Mouse (Mus musculus) Patski (cell line): Measurements from ENCODE around the gene Cdk14. TPM values are rescaled to one million over a fixed set of nuclear protein-coding genes. Genes with fewer than 3 reads are reported as not detected.

ENCODE experiments used
- ATAC-seq: fragments of 100-300 bp; one replicate; pipeline ENCODE4 v1.8.0; 2021
- CTCF ChIA-PET: fragments of 350-600 bp; sonication (Branson Sonifier 250); formaldehyde crosslinking; loops from one replicate; lab custom pipeline; 2022; ENCODE audit warnings: inconsistent platforms; lab: Charles Lee
- POLR2A ChIA-PET: fragments of 350-600 bp; sonication (Branson Sonifier 250); formaldehyde crosslinking; loops from one replicate; lab custom pipeline; 2022; ENCODE audit warnings: antibody characterized with exemption, inconsistent platforms; lab: Charles Lee
- DNase-seq: peaks from one replicate; pipeline ENCODE4 v3.0.0-alpha.2; 2011; ENCODE audit warnings: low read depth, low spot score
- H3K27me3 ChIP-seq: fragments of 371-371 bp; one replicate; pipeline ENCODE4 v1.5.1; 2021
- CTCF ChIP-seq: fragments of 100-300 bp; IDR thresholded peaks from one replicate; pipeline ENCODE4 v1.5.1; 2021
- in situ Hi-C: fragments of 300-500 bp; cut with MboI; formaldehyde crosslinking; loops from 3 replicates; pipeline ENCODE4 v1.11.1; 2018; ENCODE audit warnings: low pct_unique_long_range_greater_than_20kb, mixed read lengths
- polyA plus RNA-seq: library from polyadenylated mRNA; unstranded; gene quantifications from one replicate; pipeline ENCODE4 v1.2.3, GENCODE M21; 2021

Cdk14 gene
- polyA plus RNA-seq, 1 experiment from 2014 or later = 21.7 TPM

GRCm38 (mm10) chr5:4979551-4979950 is 440.6 kb downstream of the Cdk14 start:
- CTCF ChIA-PET = interaction anchor here (2.4 kb wide), 1 partner anchor 18 kb away, joined by 8 read pairs; no protein-coding TSS in a partner anchor
- in situ Hi-C loops = no loop called here
- ATAC-seq (no peak), DNase-seq (no peak)
- no peak for TF ChIP-seq CTCF
- no peaks in the 10 kb centered on the region for H3K27me3 ChIP-seq
- POLR2A ChIA-PET = no interaction called here

- DNase-seq = no peak
- ChIA-PET POLR2A (interaction anchor here (0.6 kb wide), 1 partner anchor 11 kb away, joined by 3 read pairs; no protein-coding TSS in a partner anchor), CTCF (interaction anchor here (1.0 to 2.5 kb wide), 6 partner anchors 8 to 508 kb away, joined by 3 to 13 read pairs (median 3); no protein-coding TSS in a partner anchor)
- no peak for TF ChIP-seq CTCF
- in situ Hi-C loops = loop anchor here (25.0 kb wide), 1 partner anchor 764 kb away; the partner anchor contains the start of gene Steap1
- H3K27me3 ChIP-seq = no peaks in the 10 kb centered on the region
- no peak for ATAC-seq
These were observed 446.7 kb downstream of the Cdk14 start for GRCm38 (mm10) chr5:4973408-4973807.

GRCm38 (mm10) chr5:4962063-4962610 is 458.0 kb downstream of the Cdk14 start:
- in situ Hi-C loops = loop anchor here (5.0 to 25.0 kb wide), 3 partner anchors 420 to 775 kb away; partner anchors contain the start of gene Steap1
- DNase-seq (peak; percentile 25), ATAC-seq (peak; percentile 56)
- ChIA-PET POLR2A (interaction anchor here (0.5 kb wide), 1 partner anchor 519 kb away, joined by 4 read pairs; no protein-coding TSS in a partner anchor), CTCF (interaction anchor here (0.7 to 3.3 kb wide), 27 partner anchors 8 to 788 kb away, joined by 3 to 19 read pairs (median 5); no protein-coding TSS in a partner anchor)
- peak; percentile 97 for TF ChIP-seq CTCF
- H3K27me3 ChIP-seq = no peaks in the 10 kb centered on the region

- in situ Hi-C loops = loop anchor here (5.0 to 25.0 kb wide), 3 partner anchors 421 to 776 kb away; partner anchors contain the start of gene Steap1
- CTCF ChIA-PET = interaction anchor here (0.7 to 3.3 kb wide), 26 partner anchors 11 to 789 kb away, joined by 3 to 19 read pairs (median 5); no protein-coding TSS in a partner anchor
- H3K27me3 ChIP-seq = no peaks in the 10 kb centered on the region
- DNase-seq (no peak), ATAC-seq (no peak)
- POLR2A ChIA-PET = no interaction called here
- TF ChIP-seq CTCF = no peak
These were observed 458.5 kb downstream of the Cdk14 start for GRCm38 (mm10) chr5:4961636-4962035.

- ATAC-seq = no peak
- no peaks in the 10 kb centered on the region for H3K27me3 ChIP-seq
- in situ Hi-C loops = loop anchor here (25.0 kb wide), 1 partner anchor 778 kb away; the partner anchor contains the start of gene Steap1
- no peak for TF ChIP-seq CTCF
- CTCF ChIA-PET = no interaction called here
- DNase-seq = no peak
- POLR2A ChIA-PET = no interaction called here
These were observed 460.7 kb downstream of the Cdk14 start for GRCm38 (mm10) chr5:4959446-4959845.

GRCm38 (mm10) chr5:4955993-4956392 is 464.1 kb downstream of the Cdk14 start:
- CTCF ChIA-PET = interaction anchor here (0.9 to 1.5 kb wide), 2 partner anchors 8 to 755 kb away, joined by 3 read pairs; no protein-coding TSS in a partner anchor
- in situ Hi-C loops = loop anchor here (25.0 kb wide), 1 partner anchor 781 kb away; the partner anchor contains the start of gene Steap1
- TF ChIP-seq CTCF = no peak

GRCm38 (mm10) chr5:4955392-4955791 is 464.7 kb downstream of the Cdk14 start:
- ChIA-PET CTCF (interaction anchor here (1.4 to 1.5 kb wide), 3 partner anchors 9 to 38 kb away, joined by 3 read pairs; no protein-coding TSS in a partner anchor), POLR2A (no interaction called here)
- no peak for TF ChIP-seq CTCF
- no peaks in the 10 kb centered on the region for H3K27me3 ChIP-seq
- DNase-seq = no peak
- no peak for ATAC-seq
- in situ Hi-C loops = loop anchor here (25.0 kb wide), 1 partner anchor 782 kb away; the partner anchor contains the start of gene Steap1

More at GRCm38 (mm10) chr5:4955993-4956392, 464.1 kb downstream of the Cdk14 start:
- DNase-seq (no peak), ATAC-seq (no peak)
- H3K27me3 ChIP-seq = no peaks in the 10 kb centered on the region
- POLR2A ChIA-PET = interaction anchor here (0.6 kb wide), 1 partner anchor 224 kb away, joined by 3 read pairs; no protein-coding TSS in a partner anchor

- in situ Hi-C loops = no loop called here
- no peak for TF ChIP-seq CTCF
- POLR2A ChIA-PET = no interaction called here
- ATAC-seq (no peak), DNase-seq (no peak)
- CTCF ChIA-PET = interaction anchor here (0.6 to 4.1 kb wide), 5 partner anchors 12 to 755 kb away, joined by 3 to 27 read pairs (median 6); no protein-coding TSS in a partner anchor
- no peaks in the 10 kb centered on the region for H3K27me3 ChIP-seq
These were observed 470.7 kb downstream of the Cdk14 start for GRCm38 (mm10) chr5:4949433-4949832.

GRCm38 (mm10) chr5:4948090-4948954 is 471.8 kb downstream of the Cdk14 start:
- no peak for DNase-seq
- in situ Hi-C loops = no loop called here
- ChIA-PET POLR2A (interaction anchor here (0.6 kb wide), 1 partner anchor 190 kb away, joined by 8 read pairs; no protein-coding TSS in a partner anchor), CTCF (interaction anchor here (0.7 to 4.1 kb wide), 9 partner anchors 8 to 754 kb away, joined by 3 to 27 read pairs (median 5); no protein-coding TSS in a partner anchor)
- ATAC-seq = peak; percentile 89
- H3K27me3 ChIP-seq = no peaks in the 10 kb centered on the region
- TF ChIP-seq CTCF = peak; percentile 68

GRCm38 (mm10) chr5:4935131-4935530 is 485.0 kb downstream of the Cdk14 start:
- no peaks in the 10 kb centered on the region for H3K27me3 ChIP-seq
- ChIA-PET CTCF (interaction anchor here (1.0 to 3.9 kb wide), 4 partner anchors 12 to 26 kb away, joined by 3 to 27 read pairs (median 6); no protein-coding TSS in a partner anchor), POLR2A (no interaction called here)
- DNase-seq (no peak), ATAC-seq (no peak)
- no peak for TF ChIP-seq CTCF
- in situ Hi-C loops = no loop called here
